Mouse (Mus musculus): ENCODE measurements around the gene C1qtnf7.

GRCm38 (mm10) chr5:43530886-43531285 lies 15.5 kb downstream of the C1qtnf7 start:
- TF ChIP-seq POLR2A (IDR thresholded peaks at IDR 0.05; ENCODE audit: extremely low read depth, insufficient read depth, low read length) (no peak), CTCF (IDR thresholded peaks at IDR 0.05; ENCODE audit: low read depth, low read length) (no peak)
